Mouse (Mus musculus): ENCODE measurements around the gene Atp1a3. TPM values are rescaled to one million over a fixed set of nuclear protein-coding genes. Genes with fewer than 3 reads are reported as not detected.
A peak's percentile ranks its signal among the peaks of the same experiment; 100 is the strongest.

The Atp1a3 gene
- polyA plus RNA-seq, 1 experiment: 5.6 TPM

- no peak overlapping the region for H3K4me3 ChIP-seq (ENCODE audit: control insufficient read depth, insufficient read depth, low read length)
- no peak overlapping the region for H3K27ac ChIP-seq (ENCODE audit: control insufficient read depth, insufficient read depth, low read length)
- no peak for DNase-seq
- TF ChIP-seq POLR2A (IDR thresholded peaks at IDR 0.05; ENCODE audit: control insufficient read depth, extremely low read depth, insufficient read depth, low read length, poor library complexity) (no peak), CTCF (IDR thresholded peaks at IDR 0.05; ENCODE audit: borderline replicate concordance, control insufficient read depth, extremely low read depth, insufficient read depth, low read length, poor library complexity) (no peak)
- peaks cover 6% of the 10 kb centered on the region; the same call in 1 of the 2 replicates for H3K4me1 ChIP-seq (replicated peaks; ENCODE audit: control insufficient read depth, insufficient read depth, low read length)
- H3K36me3 ChIP-seq (ENCODE audit: control insufficient read depth, insufficient read depth, low read length): no peaks in the 10 kb centered on the region
- WGBS: 93% methylated on average over 7 of the region's 7 CpGs
- H3K27me3 ChIP-seq (ENCODE audit: control insufficient read depth, insufficient read depth, low read length): no peaks in the 10 kb centered on the region
Observed at GRCm38 (mm10) chr7:24980439-24980838, 25.3 kb downstream of the Atp1a3 start.

DNA sequence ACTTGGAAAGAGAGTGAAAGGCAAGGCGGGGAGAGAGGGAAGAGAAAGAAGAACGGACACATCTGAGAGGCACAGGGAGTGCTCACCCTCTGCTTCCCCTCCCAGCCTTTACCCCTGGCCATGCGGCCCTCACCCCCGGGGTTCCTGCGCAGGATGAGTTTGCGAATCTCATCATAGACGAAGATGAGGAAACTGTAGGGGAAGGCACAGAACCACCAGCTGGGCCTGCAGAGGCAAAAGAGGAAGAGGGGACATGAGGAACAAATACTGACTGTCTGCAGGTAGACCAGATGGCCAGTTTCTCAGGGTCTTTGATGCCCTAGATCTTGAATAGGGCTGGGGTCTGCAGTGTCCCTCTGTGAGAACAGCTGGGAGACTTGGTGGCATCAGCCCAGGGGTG lies 27.0 kb downstream of the Atp1a3 start:
- Histone ChIP-seq H3K36me3 (ENCODE audit: control insufficient read depth, insufficient read depth, low read length) (no peaks in the 10 kb centered on the region), H3K4me1 (replicated peaks; ENCODE audit: control insufficient read depth, insufficient read depth, low read length) (peaks cover 11% of the 10 kb centered on the region; the same call in 1 of the 2 replicates), H3K27ac (ENCODE audit: control insufficient read depth, insufficient read depth, low read length) (no peak overlapping the region), H3K27me3 (ENCODE audit: control insufficient read depth, insufficient read depth, low read length) (no peaks in the 10 kb centered on the region), H3K4me3 (ENCODE audit: control insufficient read depth, insufficient read depth, low read length) (no peak overlapping the region)
- DNase-seq: no peak
- 15% methylated on average over 7 of the region's 7 CpGs for WGBS
- TF ChIP-seq CTCF (IDR thresholded peaks at IDR 0.05; ENCODE audit: borderline replicate concordance, control insufficient read depth, extremely low read depth, insufficient read depth, low read length, poor library complexity) (no peak), POLR2A (IDR thresholded peaks at IDR 0.05; ENCODE audit: control insufficient read depth, extremely low read depth, insufficient read depth, low read length, poor library complexity) (no peak)

GRCm38 (mm10) chr7:24974893-24975595 lies 30.7 kb downstream of the Atp1a3 start:
- Histone ChIP-seq H3K4me1 (replicated peaks; ENCODE audit: control insufficient read depth, insufficient read depth, low read length) (peaks cover 16% of the 10 kb centered on the region), H3K27ac (ENCODE audit: control insufficient read depth, insufficient read depth, low read length) (no peak overlapping the region), H3K27me3 (ENCODE audit: control insufficient read depth, insufficient read depth, low read length) (no peaks in the 10 kb centered on the region), H3K36me3 (ENCODE audit: control insufficient read depth, insufficient read depth, low read length) (no peaks in the 10 kb centered on the region), H3K4me3 (ENCODE audit: control insufficient read depth, insufficient read depth, low read length) (no peak overlapping the region)
- WGBS: 21% methylated on average over 9 of the region's 9 CpGs
- TF ChIP-seq CTCF (IDR thresholded peaks at IDR 0.05; ENCODE audit: borderline replicate concordance, control insufficient read depth, extremely low read depth, insufficient read depth, low read length, poor library complexity) (peak; percentile 83), POLR2A (IDR thresholded peaks at IDR 0.05; ENCODE audit: control insufficient read depth, extremely low read depth, insufficient read depth, low read length, poor library complexity) (no peak)
- peak; percentile 35 for DNase-seq

GRCm38 (mm10) chr7:24973902-24974301 lies 31.9 kb downstream of the Atp1a3 start:
- H3K4me3 ChIP-seq (ENCODE audit: control insufficient read depth, insufficient read depth, low read length): no peak overlapping the region
- H3K27ac ChIP-seq (ENCODE audit: control insufficient read depth, insufficient read depth, low read length): no peak overlapping the region
- TF ChIP-seq CTCF (IDR thresholded peaks at IDR 0.05; ENCODE audit: borderline replicate concordance, control insufficient read depth, extremely low read depth, insufficient read depth, low read length, poor library complexity) (no peak), POLR2A (IDR thresholded peaks at IDR 0.05; ENCODE audit: control insufficient read depth, extremely low read depth, insufficient read depth, low read length, poor library complexity) (no peak)
- H3K27me3 ChIP-seq (ENCODE audit: control insufficient read depth, insufficient read depth, low read length): no peaks in the 10 kb centered on the region
- WGBS: 90% methylated on average over 5 of the region's 5 CpGs
- no peaks in the 10 kb centered on the region for H3K36me3 ChIP-seq (ENCODE audit: control insufficient read depth, insufficient read depth, low read length)
- peaks cover 16% of the 10 kb centered on the region for H3K4me1 ChIP-seq (replicated peaks; ENCODE audit: control insufficient read depth, insufficient read depth, low read length)
- no peak for DNase-seq

DNA sequence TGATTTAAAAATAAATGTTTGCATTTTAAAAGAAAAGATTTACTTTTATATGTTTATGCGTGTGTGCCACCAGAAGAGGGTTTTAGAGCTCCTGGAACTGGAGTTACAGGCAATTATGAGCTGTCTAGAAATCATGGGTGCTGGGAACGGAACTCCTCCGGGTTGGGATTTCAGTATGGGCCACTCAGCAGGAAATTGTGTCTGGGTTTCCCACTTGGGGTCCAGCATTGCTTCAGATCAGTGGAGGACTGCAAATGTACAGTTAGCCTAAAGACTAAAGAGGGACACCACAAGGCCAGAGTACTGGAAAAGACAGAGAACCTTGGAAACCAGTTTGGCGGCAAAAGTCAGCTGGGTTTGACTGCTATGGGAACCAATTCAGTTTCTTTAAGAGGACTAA lies 32.5 kb downstream of the Atp1a3 start:
- H3K4me3 ChIP-seq (ENCODE audit: control insufficient read depth, insufficient read depth, low read length): no peak overlapping the region
- no peaks in the 10 kb centered on the region for H3K27me3 ChIP-seq (ENCODE audit: control insufficient read depth, insufficient read depth, low read length)
- H3K4me1 ChIP-seq (replicated peaks; ENCODE audit: control insufficient read depth, insufficient read depth, low read length): peaks cover 11% of the 10 kb centered on the region
- TF ChIP-seq POLR2A (IDR thresholded peaks at IDR 0.05; ENCODE audit: control insufficient read depth, extremely low read depth, insufficient read depth, low read length, poor library complexity) (no peak), CTCF (IDR thresholded peaks at IDR 0.05; ENCODE audit: borderline replicate concordance, control insufficient read depth, extremely low read depth, insufficient read depth, low read length, poor library complexity) (no peak)
- DNase-seq: no peak
- WGBS: 95% methylated on average over 4 of the region's 4 CpGs
- no peak overlapping the region for H3K27ac ChIP-seq (ENCODE audit: control insufficient read depth, insufficient read depth, low read length)
- H3K36me3 ChIP-seq (ENCODE audit: control insufficient read depth, insufficient read depth, low read length): no peaks in the 10 kb centered on the region

- Histone ChIP-seq H3K4me3 (ENCODE audit: control insufficient read depth, insufficient read depth, low read length) (peak within 1 kb of the TSS; percentile 73), H3K36me3 (ENCODE audit: control insufficient read depth, insufficient read depth, low read length) (no peaks in the 10 kb centered on the region), H3K27ac (ENCODE audit: control insufficient read depth, insufficient read depth, low read length) (peak within 1 kb of the TSS; percentile 53), H3K4me1 (replicated peaks; ENCODE audit: control insufficient read depth, insufficient read depth, low read length) (peaks cover 10% of the 10 kb centered on the region), H3K27me3 (ENCODE audit: control insufficient read depth, insufficient read depth, low read length) (no peaks in the 10 kb centered on the region)
- DNase-seq: peak; percentile 89
- TF ChIP-seq POLR2A (IDR thresholded peaks at IDR 0.05; ENCODE audit: control insufficient read depth, extremely low read depth, insufficient read depth, low read length, poor library complexity) (peak; percentile 64; the same call in 1 of the 2 replicates), CTCF (IDR thresholded peaks at IDR 0.05; ENCODE audit: borderline replicate concordance, control insufficient read depth, extremely low read depth, insufficient read depth, low read length, poor library complexity) (0 out of 2 replicates have a peak, but pooled peaks have one; percentile 15)
- under 1% methylated on average over 45 of the region's 45 CpGs for WGBS
Observed at GRCm38 (mm10) chr7:24971972-24972893, 33.5 kb downstream of the Atp1a3 start, which contains the start of gene Rabac1. Rabac1 (minus strand) TSS chr7:24972754.
